Mouse (Mus musculus) urinary bladder, postnatal 25 days (tissue): ENCODE results near the gene Rab3a.
A peak's percentile ranks its signal among the peaks of the same experiment; 100 is the strongest.

Experiments
- DNase-seq: peaks from one replicate; pipeline ENCODE4 v3.0.0; 2022; ENCODE audit warnings: low spot score

The Rab3a gene

DNA sequence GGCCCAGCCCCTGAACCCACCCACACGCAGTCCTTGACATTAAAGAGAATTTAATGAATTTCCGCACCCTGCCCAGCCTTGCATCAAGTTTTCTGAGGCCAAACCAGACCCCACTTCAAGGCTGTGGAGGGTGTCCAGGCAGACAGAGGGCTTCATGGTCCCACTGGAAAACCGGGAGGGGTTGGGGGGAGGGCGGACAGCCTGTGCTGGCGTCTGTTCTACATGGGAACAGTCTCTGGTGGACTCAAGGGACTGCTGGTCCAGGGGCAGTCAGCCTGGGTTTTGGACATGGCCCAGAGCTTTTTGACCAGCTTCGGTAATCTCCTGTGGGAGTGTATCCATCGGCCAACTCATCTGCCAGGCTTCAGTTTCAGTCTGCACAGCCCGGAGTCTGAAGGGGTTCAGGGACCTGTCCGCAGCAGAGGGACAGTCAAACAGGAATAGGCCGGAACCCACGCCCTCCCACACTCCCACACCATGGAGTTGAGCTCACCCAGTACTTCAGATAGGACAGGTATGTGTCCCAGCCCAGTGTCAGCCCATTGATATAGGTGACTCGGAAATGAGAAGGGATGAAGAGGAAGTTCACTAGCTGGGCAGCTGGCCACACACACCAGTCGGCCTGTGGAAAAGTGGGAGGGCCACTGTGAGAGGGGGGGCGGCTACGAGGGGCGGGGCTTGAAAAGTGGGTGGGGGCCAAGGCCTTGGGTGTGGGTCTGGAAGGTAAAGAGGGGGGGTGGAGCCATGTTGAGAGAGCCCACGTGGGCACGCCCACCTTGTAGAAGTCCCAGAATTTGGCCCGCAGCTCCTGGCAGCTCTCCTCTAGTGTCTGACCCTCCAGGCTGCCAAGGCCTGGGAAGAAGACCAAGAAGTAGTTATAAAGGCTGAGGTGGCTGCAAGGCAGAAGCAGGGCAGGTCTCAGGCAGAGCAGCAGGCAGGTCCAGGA lies 4.4 kb downstream of the Rab3a start:
- DNase-seq = no peak

GRCm38 (mm10) chr8:70760350-70760749 lies 5.9 kb downstream of the Rab3a start:
- DNase-seq = no peak

DNA sequence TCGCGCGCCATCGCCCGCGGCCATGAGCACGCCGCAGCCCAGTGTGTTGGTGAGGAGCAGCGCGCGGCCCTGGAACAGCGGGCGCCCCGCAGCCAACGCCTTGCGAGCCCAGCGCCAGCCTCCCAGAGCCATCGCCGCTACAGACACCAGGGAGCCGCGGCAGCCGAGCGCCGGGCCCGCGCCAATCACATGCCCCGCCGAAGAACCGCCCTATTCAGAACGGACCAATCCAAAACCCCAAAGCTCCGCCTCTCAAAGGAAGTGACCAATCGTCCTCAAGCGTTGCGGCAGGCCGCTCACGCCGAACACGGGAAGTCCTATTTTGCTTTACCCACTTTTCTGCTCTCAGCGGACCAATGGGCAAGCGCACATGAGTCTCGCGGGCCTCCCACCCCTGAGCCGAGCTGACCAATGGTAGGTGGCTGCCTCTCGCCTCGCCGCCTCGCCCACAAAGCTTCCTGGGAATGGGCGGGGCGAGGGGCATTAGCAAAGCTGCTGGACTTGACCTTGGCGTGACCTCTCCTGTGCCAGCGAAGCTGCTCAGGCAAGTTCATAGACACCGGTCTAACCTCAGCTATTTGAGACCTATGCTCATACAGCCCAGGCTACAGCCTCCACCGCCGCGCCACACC lies 6.4 kb downstream of the Rab3a start, which contains the start of gene Mpv17l2:
Mpv17l2 (minus strand) TSS at position 172 of the 632 bp plus-strand sequence.
- peak; percentile 81 for DNase-seq

DNA sequence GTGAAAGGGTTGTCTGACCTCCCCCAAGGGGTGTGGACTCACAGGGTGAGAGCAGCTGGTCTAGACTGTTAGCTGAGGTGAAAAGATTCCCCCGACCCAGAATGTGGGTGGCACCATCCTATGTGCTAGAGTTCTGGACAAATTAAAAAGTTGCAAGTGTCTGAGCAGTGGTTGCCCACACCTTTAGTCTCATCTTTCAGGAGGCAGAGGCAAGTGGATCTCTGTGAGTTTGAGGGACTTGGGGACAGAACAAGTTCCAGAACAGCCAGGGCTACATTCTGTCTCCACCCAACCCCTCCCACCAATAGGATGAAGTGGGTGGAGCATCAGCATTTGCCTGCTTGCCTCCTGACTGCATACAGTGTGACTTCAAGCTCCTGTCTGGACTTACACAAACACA lies 7.6 kb downstream of the Rab3a start:
- DNase-seq = no peak

GRCm38 (mm10) chr8:70763354-70763753 lies 8.9 kb downstream of the Rab3a start:
- no peak for DNase-seq

DNA sequence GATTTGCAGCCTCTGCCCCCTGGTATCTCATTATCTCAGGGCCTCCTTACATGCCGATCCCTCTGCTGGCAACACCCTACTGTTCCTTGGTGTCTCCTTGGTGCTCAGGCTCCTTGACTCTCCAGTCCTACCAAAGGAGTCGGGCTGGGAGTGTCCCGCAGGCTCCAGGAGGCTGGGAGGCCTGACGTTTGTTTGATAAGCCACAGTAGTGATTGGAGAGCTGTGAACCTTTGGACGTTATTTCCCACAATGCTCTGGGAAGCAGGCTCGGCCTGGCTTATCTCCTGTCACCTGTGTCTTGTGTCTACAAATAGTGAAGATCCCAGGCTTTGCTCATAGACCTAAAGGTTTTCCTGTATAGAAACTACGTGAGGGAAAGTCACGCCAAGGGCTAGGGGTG lies 9.5 kb downstream of the Rab3a start:
- no peak for DNase-seq

- no peak for DNase-seq
Observed at GRCm38 (mm10) chr8:70764676-70765075, 10.2 kb downstream of the Rab3a start.

DNA sequence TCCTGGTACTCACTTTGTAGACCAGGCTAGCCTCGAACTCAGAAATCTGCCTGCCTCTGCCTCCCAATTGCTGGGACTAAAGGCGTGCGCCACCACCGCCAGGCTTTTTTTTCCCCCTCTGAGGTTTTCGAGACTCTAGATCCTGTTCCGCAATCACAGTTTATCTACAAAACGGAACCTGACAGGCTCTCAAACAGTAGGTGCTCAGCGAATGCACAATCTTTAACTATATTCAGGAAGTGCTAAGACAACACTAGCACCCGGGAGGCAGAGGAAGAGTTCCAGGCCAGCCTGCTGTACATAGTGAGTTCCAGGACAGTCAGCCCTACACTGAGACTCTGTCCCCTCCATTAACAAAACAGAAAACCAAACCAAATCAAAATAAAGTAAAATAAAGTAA lies 10.8 kb downstream of the Rab3a start:
- DNase-seq = no peak

DNA sequence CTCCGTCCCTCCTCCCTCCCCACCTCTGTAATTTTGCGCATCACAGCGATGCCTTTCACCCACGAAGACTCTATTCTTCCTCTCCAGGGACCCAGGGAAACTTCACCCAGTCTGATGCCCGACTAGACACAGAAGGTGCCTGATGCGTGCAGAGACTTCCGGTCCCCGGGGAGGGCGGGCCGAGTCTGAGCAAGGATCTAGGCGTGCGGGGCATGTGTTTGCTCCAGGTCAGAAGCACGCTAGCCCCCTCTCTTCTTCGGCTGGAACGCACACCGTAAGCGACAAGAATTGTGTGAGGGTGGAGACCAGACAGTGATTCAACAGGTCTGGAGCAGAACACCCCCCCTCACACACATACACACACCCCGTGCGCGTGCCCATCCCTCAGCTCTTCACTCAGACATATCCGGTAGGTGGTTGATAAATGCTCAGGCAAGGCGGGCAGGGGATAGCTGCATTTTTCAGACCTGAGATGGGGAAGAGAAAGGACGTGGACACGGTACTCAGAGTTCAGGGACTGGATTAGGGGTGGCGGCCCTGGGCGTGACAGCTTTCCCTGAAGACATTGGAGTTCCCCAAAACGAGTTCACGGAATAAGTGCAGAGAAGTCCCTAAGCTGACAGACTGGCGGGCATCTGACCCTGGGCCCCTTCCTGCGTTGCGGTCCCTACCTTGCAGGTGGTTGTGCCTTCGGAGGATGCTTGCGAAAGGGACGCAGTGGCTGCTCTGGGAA lies 11.5 kb downstream of the Rab3a start:
- DNase-seq = no peak

- DNase-seq = peak; percentile 69
Observed at GRCm38 (mm10) chr8:70766571-70767440, 12.3 kb downstream of the Rab3a start.

GRCm38 (mm10) chr8:70767503-70767902 lies 13.0 kb downstream of the Rab3a start:
- no peak for DNase-seq

- no peak for DNase-seq
Observed at GRCm38 (mm10) chr8:70768231-70768776, 13.8 kb downstream of the Rab3a start.

DNA sequence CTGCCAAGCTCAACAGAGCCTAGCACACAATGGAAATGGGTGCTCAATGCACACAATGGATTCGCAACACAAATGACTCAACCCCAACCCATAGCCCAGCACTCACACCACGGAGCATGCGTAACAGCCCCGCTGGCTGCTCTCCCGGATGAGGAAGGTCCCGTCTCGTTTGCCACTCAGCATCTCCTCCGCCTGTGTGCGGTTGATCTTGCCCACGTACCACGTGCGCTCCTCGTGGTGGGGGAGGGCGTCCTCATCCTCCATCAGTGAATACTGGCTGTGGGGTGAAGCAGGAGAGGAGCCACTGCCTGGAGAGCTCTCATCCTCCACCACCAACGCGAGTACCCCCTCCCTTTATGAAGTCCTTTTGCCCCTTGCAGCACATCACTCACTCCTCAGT lies 14.5 kb downstream of the Rab3a start:
- no peak for DNase-seq

GRCm38 (mm10) chr8:70769359-70769758 lies 14.9 kb downstream of the Rab3a start:
- peak; percentile 99 for DNase-seq

DNA sequence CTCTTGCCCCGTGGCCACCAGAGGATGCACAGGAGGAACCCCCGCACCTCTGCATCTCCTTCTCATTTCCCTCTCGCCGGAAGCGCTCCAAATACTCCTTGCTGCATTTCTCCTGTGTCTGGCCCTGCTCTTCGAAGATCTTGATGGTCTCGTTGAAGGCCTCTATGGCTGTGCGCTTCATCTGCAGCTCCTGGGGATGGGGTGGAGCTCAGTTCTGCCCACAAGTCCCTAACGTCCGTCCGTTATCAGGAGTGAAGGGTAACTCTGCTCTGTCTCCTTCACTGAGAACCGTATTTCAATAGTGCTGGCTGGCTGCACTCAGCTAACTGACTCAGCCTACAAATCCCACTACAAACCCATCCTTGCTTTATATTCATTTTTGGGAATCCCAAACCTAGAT lies 15.4 kb downstream of the Rab3a start:
- no peak for DNase-seq

DNA sequence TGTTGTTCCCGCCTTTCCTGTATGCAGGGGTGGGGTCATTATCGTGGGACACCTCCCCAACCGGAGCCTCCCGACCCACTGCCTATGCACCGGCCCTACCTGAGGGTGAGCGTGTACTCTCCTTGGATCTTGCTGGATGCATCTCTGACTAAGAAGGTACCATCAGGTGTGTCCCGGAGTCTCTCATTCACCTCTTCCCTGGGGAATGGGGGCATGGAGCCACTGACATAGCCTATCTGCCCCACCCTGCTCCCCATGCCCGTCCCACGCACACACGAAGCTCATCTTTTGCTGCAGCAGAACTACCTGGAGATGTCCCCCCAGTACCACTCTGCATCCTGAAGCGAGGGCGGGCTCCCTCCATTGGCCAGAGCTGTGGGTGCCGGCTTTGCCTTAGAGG lies 16.3 kb downstream of the Rab3a start:
- DNase-seq = no peak

- DNase-seq = no peak
Observed at GRCm38 (mm10) chr8:70771217-70771616, 16.7 kb downstream of the Rab3a start.

- DNase-seq = no peak
Observed at GRCm38 (mm10) chr8:70772075-70772474, 17.6 kb downstream of the Rab3a start.

- DNase-seq = no peak
Observed at GRCm38 (mm10) chr8:70772890-70773289, 18.4 kb downstream of the Rab3a start.

DNA sequence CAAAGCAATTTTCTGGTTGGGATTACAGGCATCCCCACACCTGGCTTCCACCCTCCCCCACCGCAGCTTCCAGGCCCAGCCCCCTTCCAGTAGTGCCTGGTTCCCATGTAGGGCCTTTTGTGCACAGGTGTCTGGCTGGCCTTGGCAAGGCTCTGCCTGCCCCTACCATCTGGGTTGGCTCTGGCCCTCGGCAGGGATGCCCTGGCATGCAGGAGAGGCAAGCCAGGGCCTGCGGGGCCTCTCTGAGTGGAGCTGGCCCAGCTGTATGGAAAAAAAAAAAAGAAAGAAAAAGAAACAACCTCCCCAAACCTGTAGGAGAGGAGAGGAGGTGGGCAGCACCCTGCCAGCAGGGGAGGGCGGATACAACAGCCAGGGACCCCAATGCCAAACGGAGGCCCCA lies 18.9 kb downstream of the Rab3a start:
- no peak for DNase-seq

DNA sequence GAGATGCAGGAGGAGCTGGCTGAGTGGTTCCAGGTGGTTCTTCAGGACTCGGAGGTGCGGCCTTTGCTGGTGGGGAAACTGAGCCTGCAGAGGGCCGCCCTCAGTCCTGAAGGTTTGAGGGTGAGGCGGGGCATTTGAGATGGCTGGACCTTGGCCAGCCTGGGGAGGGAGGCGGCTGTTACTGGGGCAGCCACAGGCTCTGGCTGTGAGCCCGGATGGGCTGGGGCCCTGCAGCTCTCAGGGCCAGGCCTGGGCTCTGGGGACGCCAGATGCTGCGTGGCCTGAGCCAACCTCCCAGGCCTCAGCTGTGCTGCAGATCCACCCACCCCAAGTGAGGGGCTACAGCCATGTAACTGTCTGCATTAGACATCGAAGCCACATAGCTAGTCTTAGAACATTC lies 19.4 kb downstream of the Rab3a start:
- DNase-seq = peak; percentile 64
